Mouse (Mus musculus): ENCODE results near the gene Tmpo.

Gene Tmpo

DNA sequence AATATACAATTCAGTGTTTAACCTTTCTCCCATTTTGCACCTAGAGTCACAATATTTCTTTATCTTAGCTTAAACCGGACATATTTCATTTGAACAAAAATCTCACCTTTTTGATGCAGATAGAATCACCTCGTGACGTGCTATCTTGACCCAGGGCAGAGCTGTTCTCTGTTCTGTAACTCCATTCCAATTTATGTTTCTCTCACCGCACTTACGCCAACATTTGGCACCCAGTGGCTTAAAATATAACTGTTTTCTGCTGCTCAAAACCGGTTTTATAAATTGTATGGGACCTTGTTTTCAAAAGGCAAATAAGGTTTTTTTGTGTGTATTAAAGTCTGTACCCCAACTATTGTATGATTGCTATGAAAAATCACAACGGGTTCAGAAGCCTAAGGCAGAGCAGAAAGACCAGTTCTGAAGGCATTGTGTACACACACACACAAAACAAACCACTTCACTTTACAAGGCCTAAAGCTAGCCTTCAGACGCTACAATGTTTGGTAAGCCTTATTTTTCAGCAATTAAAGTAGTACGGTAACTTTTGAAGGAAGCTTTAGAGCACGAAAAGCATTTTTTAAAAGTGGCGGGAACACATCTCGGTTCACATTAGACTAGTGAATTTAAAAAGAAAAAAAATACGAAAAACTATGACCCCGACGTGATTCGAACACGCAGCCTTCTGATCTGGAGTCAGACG is at the start of gene Tmpo:
Gene Tmpo (minus strand): TSS at position 555 of the 700 bp plus-strand sequence.
- DNase-seq: no peak

- no peak for DNase-seq
These were observed 49.3 kb upstream of the Tmpo start for GRCm38 (mm10) chr10:91230400-91230799.

DNA sequence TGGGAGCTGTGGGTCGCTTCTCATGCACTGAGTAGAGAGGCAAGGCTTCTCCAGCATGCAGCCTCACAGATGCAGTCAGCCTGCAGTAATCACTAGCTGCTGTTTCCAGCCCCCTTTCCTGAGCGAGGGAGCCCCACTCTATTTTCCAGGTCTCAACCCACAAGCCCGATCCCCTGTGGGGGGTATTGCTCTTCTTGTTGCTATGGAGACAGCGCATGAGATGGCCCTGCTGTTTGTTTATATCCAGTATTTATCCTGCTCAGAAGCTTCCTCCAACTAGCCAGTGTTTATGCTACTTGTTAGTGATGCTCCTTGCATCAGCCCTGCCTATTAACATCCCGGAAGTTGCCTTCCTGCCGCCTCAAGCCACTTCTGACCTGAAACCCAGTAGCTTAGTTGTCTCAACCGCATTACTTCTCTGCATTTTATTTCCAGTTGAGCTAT is 48.4 kb upstream of the Tmpo start:
- DNase-seq: peak; percentile 94

DNA sequence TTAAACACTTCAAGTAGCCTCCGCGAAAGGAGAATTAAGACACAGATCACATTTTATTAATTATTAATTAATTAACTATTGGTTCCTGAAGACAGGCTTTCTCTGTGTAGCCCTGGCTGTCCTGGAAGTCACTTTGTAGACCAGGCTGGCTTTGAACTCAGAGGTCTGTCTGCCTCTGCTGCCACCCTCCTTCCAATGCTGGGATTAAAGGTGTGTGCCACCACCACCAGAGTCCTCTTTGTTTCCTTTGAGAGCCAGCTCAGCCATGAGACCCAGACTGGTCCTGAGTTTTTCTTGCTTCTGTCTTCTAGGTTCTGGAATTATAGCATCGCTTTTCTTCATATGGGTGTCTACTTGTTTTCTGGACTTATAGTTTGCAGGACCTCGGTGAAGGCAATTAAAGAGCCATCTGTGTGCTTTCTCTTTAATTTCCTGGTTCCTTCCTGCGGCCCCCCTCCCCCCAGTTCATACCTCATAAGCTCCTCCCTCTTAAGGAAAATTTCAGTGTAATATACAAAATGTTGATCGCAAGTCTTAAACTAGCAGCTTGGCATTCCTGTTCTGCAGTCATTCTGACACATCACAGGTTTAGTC is 47.9 kb upstream of the Tmpo start:
- DNase-seq: no peak

- DNase-seq: no peak
These were observed 45.9 kb upstream of the Tmpo start for GRCm38 (mm10) chr10:91227034-91227433.

GRCm38 (mm10) chr10:91222398-91223236 is 41.5 kb upstream of the Tmpo start:
- DNase-seq: no peak

GRCm38 (mm10) chr10:91208899-91209667 is 28.0 kb upstream of the Tmpo start:
- no peak for DNase-seq

DNA sequence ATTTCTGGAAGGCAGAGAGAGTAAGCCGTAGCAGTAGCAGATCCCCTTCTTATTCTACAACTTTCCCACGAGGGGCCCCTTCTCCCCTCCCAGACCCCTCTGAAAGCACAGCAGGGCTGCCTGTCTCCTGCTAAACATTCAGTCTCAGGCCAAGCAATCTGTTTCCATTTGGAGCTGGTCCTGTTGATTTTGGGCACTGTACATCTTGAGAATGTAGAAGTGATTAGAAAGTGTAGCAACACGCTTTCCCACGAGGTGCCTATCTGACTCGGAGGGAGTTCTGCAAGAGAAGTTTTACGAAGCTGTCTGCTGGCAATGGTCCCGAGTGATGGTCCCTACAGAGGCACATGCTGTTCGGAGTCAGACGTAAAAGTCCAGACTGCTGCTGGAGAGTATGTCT is 27.3 kb upstream of the Tmpo start:
- DNase-seq: no peak

GRCm38 (mm10) chr10:91207275-91207674 is 26.2 kb upstream of the Tmpo start:
- no peak for DNase-seq

- no peak for DNase-seq
These were observed 24.5 kb upstream of the Tmpo start for GRCm38 (mm10) chr10:91205632-91206031.

DNA sequence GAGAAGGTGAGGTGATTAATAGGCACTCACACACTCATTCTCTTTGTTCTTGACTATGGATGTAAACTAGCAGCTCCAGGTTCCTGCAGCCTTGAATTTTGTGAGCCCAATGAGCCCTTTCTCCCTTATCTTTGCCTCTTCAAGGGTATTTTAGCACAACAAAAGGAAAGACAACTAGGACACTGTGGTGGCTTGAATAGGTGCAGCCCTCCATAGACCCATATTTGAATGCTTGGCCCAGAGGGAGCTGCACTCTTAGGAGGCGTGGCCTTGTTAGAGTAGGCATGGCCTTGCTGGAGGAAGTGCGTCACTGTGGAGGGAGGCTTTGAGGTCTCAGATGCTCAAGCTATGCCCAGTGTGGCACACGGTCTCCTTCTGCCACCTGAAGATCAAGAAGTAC is 19.5 kb upstream of the Tmpo start:
- no peak for DNase-seq

DNA sequence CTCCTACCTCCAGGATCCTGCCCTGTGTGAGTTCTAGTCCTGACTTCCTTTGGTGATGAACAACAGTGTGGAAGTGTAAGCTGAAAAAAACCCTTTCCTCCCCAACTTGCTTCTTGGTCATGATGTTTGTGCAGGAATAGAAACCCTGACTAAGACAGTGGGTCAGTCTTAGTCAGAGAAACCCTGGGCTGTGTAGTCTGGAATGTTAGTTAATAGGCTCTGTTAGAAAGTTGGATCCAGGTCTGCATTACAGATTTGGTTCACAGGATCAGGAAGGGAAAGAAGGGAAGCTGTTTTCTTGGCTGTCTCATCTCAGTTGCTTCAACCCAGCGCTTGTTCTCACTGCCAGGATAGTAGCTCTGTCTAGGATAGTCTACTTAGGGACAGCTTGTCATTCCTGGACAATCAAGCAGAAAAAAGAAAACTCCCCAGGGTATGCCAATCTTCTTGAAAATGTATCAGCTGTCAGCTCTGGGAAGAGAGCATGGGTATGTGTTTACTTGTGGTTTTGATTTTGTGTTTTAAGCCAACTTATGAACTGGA is 18.2 kb upstream of the Tmpo start:
- no peak for DNase-seq

GRCm38 (mm10) chr10:91197704-91198103 is 16.6 kb upstream of the Tmpo start:
- no peak for DNase-seq

DNA sequence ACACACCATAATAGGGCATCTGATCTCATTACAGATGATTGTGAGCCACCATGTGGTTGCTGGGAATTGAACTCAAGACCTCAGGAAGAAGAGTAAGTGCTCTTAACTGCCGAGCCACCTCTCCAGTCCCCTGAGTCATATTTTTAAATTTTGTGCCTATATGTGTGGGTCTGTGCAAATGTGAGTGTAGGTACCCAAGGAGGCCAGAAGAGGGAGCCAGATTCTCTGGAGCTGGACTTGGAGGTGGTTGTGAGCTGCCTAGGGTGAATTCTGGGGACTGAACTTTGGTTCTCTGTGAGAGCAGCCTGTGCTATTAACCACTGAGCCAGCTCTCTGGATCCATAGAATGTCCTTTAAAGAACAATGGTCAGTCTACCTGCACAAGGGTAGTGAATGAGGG is 15.7 kb upstream of the Tmpo start:
- no peak for DNase-seq

GRCm38 (mm10) chr10:91195680-91196079 is 14.6 kb upstream of the Tmpo start:
- no peak for DNase-seq

DNA sequence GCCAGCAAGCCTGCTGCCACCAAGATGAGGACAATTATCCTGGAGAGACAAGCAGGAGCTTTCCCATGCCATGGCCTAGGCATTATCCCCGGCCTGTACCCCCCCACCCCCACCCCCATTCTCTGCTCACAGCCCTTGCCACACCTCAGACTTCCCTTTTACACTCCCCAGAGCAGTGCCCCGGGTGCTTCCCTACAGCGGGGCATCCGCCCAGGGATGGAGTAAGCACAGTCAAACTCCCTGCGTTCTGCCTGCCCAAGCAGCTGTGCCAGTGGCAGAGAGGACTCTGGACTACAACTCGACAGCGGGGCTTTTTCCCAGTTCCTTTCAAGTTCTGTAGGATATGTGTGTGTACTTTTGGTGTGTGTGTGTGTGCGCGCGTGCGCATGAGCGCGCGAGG is 14.0 kb upstream of the Tmpo start:
- no peak for DNase-seq

DNA sequence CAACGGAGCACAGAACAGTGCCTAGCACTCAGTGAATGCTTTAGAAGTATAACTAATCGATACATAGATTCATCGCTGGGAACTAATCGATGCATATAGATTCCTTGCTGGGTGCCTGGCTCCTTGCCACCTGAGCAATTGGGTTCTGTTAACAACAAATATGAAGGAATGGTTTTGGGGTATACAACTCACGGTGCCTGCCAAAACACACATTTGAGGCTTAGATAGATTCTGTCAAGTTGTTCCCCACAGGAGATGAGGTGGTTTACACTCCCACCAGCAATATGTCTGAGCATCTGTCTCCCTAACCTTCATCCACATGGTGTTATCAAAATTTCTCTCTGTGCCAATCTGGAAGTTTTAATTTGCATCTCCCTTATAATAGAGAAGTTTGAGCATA is 10.7 kb upstream of the Tmpo start:
- no peak for DNase-seq

- DNase-seq: no peak
These were observed 8.4 kb upstream of the Tmpo start for GRCm38 (mm10) chr10:91189476-91189875.

DNA sequence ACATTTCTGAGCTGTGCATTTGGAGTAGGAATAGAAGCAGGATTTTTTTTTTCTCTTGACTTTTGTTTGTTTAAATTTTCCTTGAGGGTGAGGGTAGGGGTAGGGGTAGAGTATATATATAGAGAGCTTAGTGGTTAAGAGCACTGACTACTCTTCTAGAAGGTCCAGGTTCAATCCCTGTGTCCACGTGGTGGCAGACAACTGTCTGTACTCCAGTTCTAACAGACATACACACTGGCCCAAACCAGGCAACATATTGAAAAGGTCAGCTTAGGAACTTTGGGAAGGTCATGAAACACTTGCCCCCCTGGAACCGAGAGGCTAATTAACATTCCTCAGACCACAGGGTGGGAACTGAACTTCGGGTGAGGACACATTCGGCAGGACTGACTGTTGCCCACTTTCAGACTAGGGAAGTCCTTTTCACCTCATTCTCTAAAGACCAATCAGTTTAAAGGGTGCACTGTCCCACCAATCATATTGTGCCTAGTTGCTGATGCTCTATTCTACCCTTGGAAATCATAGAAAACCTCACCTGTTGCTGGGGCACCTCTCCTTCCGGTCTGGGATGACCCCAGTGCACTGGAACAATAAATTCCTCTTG is 7.7 kb upstream of the Tmpo start:
- no peak for DNase-seq

- DNase-seq: peak; percentile 96
These were observed 6.8 kb upstream of the Tmpo start for GRCm38 (mm10) chr10:91187872-91188271.

- DNase-seq: no peak
These were observed 6.2 kb upstream of the Tmpo start for GRCm38 (mm10) chr10:91187349-91187748.

DNA sequence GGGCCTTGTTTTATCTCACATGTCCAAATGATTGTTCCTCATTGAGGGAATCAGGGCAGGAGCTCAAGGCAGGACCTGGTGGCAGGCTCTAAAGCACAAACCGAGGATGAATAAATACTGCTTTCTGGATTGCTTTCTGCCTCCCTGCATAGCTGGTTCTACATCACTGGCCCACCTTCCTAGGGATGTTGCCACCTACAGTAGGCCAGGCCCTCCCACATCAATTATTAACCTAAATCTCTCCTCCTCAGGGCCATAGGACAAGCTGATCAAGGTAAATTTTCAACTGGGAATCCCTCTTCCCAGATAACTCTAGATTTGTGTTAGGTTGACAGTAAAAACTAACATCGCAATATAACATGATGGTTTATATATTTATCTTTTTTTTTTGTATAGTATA is 4.6 kb upstream of the Tmpo start:
- DNase-seq: no peak

Measured in retina, postnatal 1 day (tissue).